ENCODE assay signal across 14 mouse cellular contexts in the genomic region with DNA sequence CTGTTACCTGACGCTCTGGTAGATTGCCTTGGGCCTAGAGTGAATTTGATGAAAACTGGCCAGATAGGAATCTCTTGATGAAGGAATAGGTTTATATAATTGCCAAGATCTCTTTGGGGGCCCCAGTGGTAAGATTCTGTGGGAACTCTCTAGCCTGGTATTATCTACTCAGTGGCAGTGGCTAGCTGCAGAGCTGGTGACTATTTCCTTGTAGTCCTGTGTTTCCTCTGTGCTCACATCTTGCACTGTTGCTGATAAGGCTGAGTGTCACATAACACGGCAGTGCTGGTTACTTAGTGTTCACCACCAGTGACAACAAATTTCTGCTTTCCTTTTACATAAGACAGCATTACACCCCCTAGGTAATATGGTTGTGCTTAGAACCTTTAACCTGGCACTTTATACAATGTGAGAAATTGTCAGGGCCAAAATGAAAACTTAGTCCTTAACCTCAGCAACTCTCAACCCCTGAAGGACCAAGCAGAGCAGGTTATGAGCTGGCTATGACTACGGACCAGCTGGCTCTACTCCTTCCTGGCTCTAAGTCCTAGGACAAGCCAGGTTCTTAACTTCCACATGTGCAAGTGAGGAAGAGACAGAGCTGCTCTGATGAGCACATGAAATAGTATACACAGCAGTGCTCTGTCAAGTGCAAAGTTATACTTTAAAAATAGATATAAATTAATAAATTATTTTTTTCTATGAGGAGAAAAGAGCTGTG.
DNase-seq lines count a peak whose midpoint lies in the region; ATAC-seq and TF ChIP-seq lines count a peak whose summit lies in the region.
"Had no signal": no experiment of that assay in that cellular context is flagged by ENCODE, and none has a peak within 500 bp of the region (broad histone marks: within the 10 kb centered on the region; RNA-seq: fewer than 3 reads in every experiment).

No protein-coding gene starts in this region.

- peak overlapping the region; percentile 58 for H3K4me2 ChIP-seq in liver, embryonic 12.5 days
- H3K4me2 ChIP-seq: kidney, embryonic 15.5 days; midbrain, embryonic 15.5 days had no signal

- DNase-seq in heart, adult 11 months: peak; percentile 81
- no peak for DNase-seq in heart, adult 2 months
- peak; percentile 60 for DNase-seq in skeletal muscle tissue, adult 2 months (ENCODE audit: low read depth, low spot score)
- no peak for DNase-seq in adrenal gland, postnatal 14 days
- no peak for DNase-seq in frontal cortex, postnatal 36 days (ENCODE audit: low spot score in 2 of 2)
- DNase-seq: cerebellum, adult 9-10 months; heart, postnatal 10 days; lung, postnatal 36 days; right cerebral cortex, postnatal 25 days; thymus, postnatal 36 days had no signal

- no peak overlapping the region for H3K27ac ChIP-seq in heart, adult 2 months
- 0 out of 2 replicates have a peak overlapping the region, but pooled peaks have one; percentile 25 for H3K27ac ChIP-seq in brown adipose tissue, adult 24 weeks (replicated peaks; ENCODE audit: low read depth, low read length)
- H3K27ac ChIP-seq in liver, embryonic 12.5 days: peak overlapping the region; percentile 86
- H3K27ac ChIP-seq: kidney, embryonic 15.5 days; midbrain, embryonic 15.5 days had no signal

- TF ChIP-seq POLR2A in heart, adult 2 months (IDR thresholded peaks at IDR 0.05; ENCODE audit: insufficient read depth, low read depth, low read length): no peak

- peaks cover 2% of the 10 kb centered on the region; the same call in 1 of the 2 replicates for H3K36me3 ChIP-seq in heart, adult 2 months (ENCODE audit: control insufficient read depth, insufficient read depth, low read length)
- H3K36me3 ChIP-seq in liver, embryonic 12.5 days: peaks cover 79% of the 10 kb centered on the region
- H3K36me3 ChIP-seq: midbrain, embryonic 15.5 days had no signal

- no peak for TF ChIP-seq EP300 in heart, adult 2 months (IDR thresholded peaks at IDR 0.05; ENCODE audit: insufficient read depth, low read depth, low read length)

- peak; percentile 94 for ATAC-seq in liver, embryonic 12.5 days
- ATAC-seq: midbrain, embryonic 15.5 days had no signal

- H3K4me3 ChIP-seq in heart, adult 2 months: no peak overlapping the region
- H3K4me3 ChIP-seq in brown adipose tissue, adult 24 weeks (ENCODE audit: insufficient read depth, low read depth, low read length): no peak overlapping the region
- H3K4me3 ChIP-seq in liver, embryonic 12.5 days: peak overlapping the region; percentile 28
- H3K4me3 ChIP-seq: kidney, embryonic 15.5 days; midbrain, embryonic 15.5 days had no signal

- no peak overlapping the region for H3K9ac ChIP-seq in heart, adult 2 months (ENCODE audit: low read depth, low read length)
- peak overlapping the region; percentile 33; the same call in 1 of the 2 replicates for H3K9ac ChIP-seq in liver, embryonic 12.5 days
- H3K9ac ChIP-seq: kidney, embryonic 15.5 days; midbrain, embryonic 15.5 days had no signal

- 74% methylated on average over 3 of the region's 3 CpGs for WGBS in heart, adult 2 months
- WGBS in liver, embryonic 12.5 days (ENCODE audit: insufficient replicate concordance): 26% methylated on average over 3 of the region's 3 CpGs

- peaks cover 5% of the 10 kb centered on the region; the same call in 1 of the 2 replicates for H3K4me1 ChIP-seq in heart, adult 2 months (ENCODE audit: control insufficient read depth, insufficient read depth, low read length)
- 0 out of 2 replicates have a peak, but pooled peaks cover 6% of the 10 kb centered on the region for H3K4me1 ChIP-seq in brown adipose tissue, adult 24 weeks (ENCODE audit: control insufficient read depth, insufficient read depth, insufficient read length, low read length)
- H3K4me1 ChIP-seq in liver, embryonic 12.5 days: peaks cover 84% of the 10 kb centered on the region
- H3K4me1 ChIP-seq: kidney, embryonic 15.5 days had no signal

- no peaks in the 10 kb centered on the region for H3K27me3 ChIP-seq in heart, adult 2 months (ENCODE audit: control insufficient read depth, insufficient read depth, low read length)
- H3K27me3 ChIP-seq in liver, embryonic 12.5 days (replicated peaks): no peaks in the 10 kb centered on the region
- H3K27me3 ChIP-seq: kidney, embryonic 15.5 days; midbrain, embryonic 15.5 days had no signal

- H3K79me2 ChIP-seq in heart, adult 2 months (replicated peaks; ENCODE audit: control insufficient read depth, insufficient read depth, low read length): no peaks in the 10 kb centered on the region

- TF ChIP-seq CTCF in heart, adult 2 months (IDR thresholded peaks at IDR 0.05): no peak

- intact Hi-C loops in heart, adult 2 months (cut with DNase I): no loop called here

- H3K9me3 ChIP-seq in liver, embryonic 12.5 days (replicated peaks): no peaks in the 10 kb centered on the region
- H3K9me3 ChIP-seq: kidney, embryonic 15.5 days; midbrain, embryonic 15.5 days had no signal

Comparison
In these comparisons a context has a peak if more than half of its experiments do, and no peak if none do; other contexts are left out.
1. DNase-seq: peak in heart, adult 11 months (single experiment) and skeletal muscle tissue, adult 2 months (single experiment); none in heart, adult 2 months (0 of 2), adrenal gland, postnatal 14 days (single experiment) and frontal cortex, postnatal 36 days (0 of 2).